Mouse (Mus musculus) small intestine, adult 2 months (tissue): ENCODE measurements at regions not wholly inside any gene's neighbourhood (a gene's known extent, or its start where the extent isn't known, plus 50 kb on each side); places are given as distances from the start of the nearest gene placed in this dataset.

Experiments
- H3K27ac ChIP-seq: fragments of 200-500 bp; 2 replicates; pipeline ENCODE4 v1.5.1; 2012; ENCODE audit warnings: low read depth, low read length, control low read depth, inconsistent platforms; ENCODE audit not compliant: insufficient read depth
- H3K27me3 ChIP-seq: fragments of 200-500 bp; 2 replicates; pipeline ENCODE4 v1.6.1; 2012; ENCODE audit warnings: mild to moderate bottlenecking, moderate library complexity, low read length, inconsistent platforms; ENCODE audit not compliant: control insufficient read depth, insufficient read depth
- H3K36me3 ChIP-seq: fragments of 200-500 bp; 2 replicates; pipeline ENCODE4 v1.6.1; 2012; ENCODE audit warnings: mild to moderate bottlenecking, low read length, control low read depth, inconsistent platforms; ENCODE audit not compliant: control insufficient read depth, insufficient read depth
- H3K4me1 ChIP-seq: fragments of 200-500 bp; 2 replicates; pipeline ENCODE4 v1.6.1; 2012; ENCODE audit warnings: low read length, inconsistent platforms, mixed read lengths; ENCODE audit not compliant: control insufficient read depth, insufficient read depth, insufficient read length
- H3K4me3 ChIP-seq: fragments of 200-500 bp; 2 replicates; pipeline ENCODE4 v1.5.1; 2012; ENCODE audit warnings: low read depth, mild to moderate bottlenecking, control low read depth, inconsistent platforms, low read length, moderate library complexity
- CTCF ChIP-seq: fragments of 200-500 bp; IDR thresholded peaks from 2 replicates; pipeline ENCODE4 v1.5.1; 2012; ENCODE audit warnings: low read depth, mild to moderate bottlenecking, control low read depth, inconsistent platforms, low read length, moderate library complexity, mixed read lengths; ENCODE audit not compliant: insufficient replicate concordance, insufficient read length; ENCODE audit errors: extremely low read depth
- POLR2A ChIP-seq: fragments of 200-500 bp; IDR thresholded peaks from 2 replicates; pipeline ENCODE4 v1.6.1; 2012; ENCODE audit warnings: low read depth, mild to moderate bottlenecking, control low read depth, inconsistent platforms, low read length, moderate library complexity
- WGBS: fragments of 180-500 bp; shearing (Covaris S2); methylation state at CpG from one replicate; pipeline ENCODE4 v1.1.7; 2018; 5-methylcytosine and 5-hydroxymethylcytosine counted together

DNA sequence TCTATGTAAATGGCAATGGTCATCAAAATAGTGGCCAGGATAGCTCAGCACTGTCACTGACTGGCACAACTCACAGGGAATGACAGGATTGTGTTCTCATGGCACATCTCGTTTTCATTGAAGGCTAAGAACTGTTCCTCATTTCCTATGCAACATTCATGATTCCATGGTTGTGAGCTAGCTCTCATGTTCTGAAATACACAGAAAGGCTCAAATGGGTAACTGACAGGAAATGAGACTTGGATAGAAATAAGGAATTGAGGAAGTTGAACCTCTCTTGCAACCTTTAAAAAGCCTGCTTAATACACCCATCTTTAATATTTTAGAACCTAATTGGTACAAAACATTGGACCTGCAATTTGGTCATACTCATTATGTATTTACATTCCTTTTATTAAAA lies 249.1 kb upstream of the Gm10192 start:
- WGBS: 77% methylated on average over 1 of the region's 1 CpGs

DNA sequence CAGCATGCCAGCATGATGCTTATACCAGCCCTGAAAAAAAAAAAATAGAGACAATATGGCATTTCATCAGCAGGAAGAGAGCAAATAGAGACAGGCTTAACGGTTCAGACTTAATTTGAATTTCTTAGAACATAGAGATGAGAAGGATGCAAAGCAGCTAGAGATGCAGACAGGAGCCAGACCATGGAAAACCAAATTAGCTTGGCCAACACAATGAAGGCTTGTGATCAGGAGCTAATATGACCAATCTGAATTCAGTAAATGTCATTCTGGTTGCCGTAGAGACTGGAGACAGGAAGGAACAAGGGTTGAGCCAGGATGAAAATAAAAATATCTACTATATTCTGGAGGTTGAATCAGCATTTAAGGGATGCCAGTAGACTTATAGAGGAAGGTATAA lies 248.3 kb upstream of the Gm10192 start:
- 79% methylated on average over 2 of the region's 2 CpGs for WGBS
- H3K27ac ChIP-seq: no peak overlapping the region
- H3K36me3 ChIP-seq: no peaks in the 10 kb centered on the region
- no peaks in the 10 kb centered on the region for H3K27me3 ChIP-seq
- H3K4me3 ChIP-seq: no peak overlapping the region
- H3K4me1 ChIP-seq: no peaks in the 10 kb centered on the region
- TF ChIP-seq POLR2A: no peak
- no peak for TF ChIP-seq CTCF

More for the DNA sequence above, 249.1 kb upstream of the Gm10192 start:
- TF ChIP-seq POLR2A: no peak
- no peak for TF ChIP-seq CTCF
- Histone ChIP-seq H3K36me3 (no peaks in the 10 kb centered on the region), H3K4me3 (no peak overlapping the region), H3K27me3 (no peaks in the 10 kb centered on the region), H3K4me1 (no peaks in the 10 kb centered on the region), H3K27ac (no peak overlapping the region)

DNA sequence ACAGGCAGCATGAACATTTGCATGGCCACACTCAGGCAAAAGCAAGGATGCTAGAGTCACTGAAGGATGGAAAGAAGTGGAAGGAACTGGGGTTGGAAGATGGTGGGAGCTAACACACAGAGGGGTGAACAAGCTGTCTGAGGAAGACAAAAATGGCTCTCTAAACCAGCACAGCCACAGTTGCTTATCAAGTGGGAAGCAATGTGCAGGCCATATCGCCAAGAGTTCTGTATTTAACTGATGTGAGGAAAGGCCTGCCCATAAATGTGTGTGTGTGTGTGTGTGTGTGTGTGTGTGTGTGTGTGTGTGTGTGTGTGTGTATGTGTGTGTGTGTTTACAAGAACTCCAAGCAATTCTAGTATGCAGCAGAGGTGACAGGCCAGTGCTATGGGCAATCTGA lies 236.9 kb upstream of the Gm10192 start:
- Histone ChIP-seq H3K36me3 (no peaks in the 10 kb centered on the region), H3K27ac (no peak overlapping the region), H3K27me3 (no peaks in the 10 kb centered on the region), H3K4me1 (no peaks in the 10 kb centered on the region), H3K4me3 (no peak overlapping the region)
- no peak for TF ChIP-seq CTCF
- TF ChIP-seq POLR2A: no peak
- WGBS: 85% methylated on average over 1 of the region's 1 CpGs

DNA sequence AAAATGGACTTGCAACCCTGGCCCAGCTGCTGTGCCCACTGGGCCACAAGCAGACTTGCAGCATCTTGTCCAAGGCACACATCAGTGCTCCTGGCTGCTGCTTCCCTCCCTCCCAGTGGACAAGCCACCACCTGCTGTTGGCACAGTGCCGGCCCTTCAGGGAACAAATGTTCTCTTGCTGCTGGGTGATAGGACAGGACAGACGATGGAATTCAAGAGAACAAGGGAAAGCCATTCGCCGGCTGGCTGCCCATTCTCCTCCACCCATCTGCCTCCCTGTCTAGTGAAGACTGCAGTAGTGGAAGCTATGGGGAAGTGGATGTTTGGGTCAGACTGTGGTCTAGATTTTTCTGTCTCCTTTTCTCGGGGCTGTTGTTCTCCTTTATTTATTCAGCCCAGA lies 235.7 kb upstream of the Gm10192 start:
- TF ChIP-seq CTCF (no peak), POLR2A (no peak)
- Histone ChIP-seq H3K27me3 (no peaks in the 10 kb centered on the region), H3K4me1 (no peaks in the 10 kb centered on the region), H3K36me3 (no peaks in the 10 kb centered on the region), H3K27ac (no peak overlapping the region), H3K4me3 (no peak overlapping the region)
- whole genome bisulfite sequencing: 10% methylated on average over 5 of the region's 5 CpGs

DNA sequence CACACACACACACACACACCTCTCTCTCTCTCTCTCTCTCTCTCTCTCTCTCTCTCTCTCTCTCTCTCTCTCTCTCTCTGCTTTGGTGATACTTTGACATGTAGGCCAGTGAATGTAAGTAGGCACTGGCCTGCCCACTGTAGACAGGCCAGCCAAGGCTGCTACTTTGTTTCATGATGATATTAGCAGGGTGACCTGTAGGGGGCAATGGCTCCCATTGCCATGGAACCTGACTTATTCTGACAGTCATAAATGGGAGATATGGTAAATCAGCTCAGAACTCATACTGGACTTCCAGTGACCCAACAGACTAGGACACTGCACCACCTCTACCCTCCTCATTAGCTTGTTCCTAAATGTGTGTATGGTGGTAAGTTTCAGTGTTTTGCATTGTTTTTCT lies 235.0 kb upstream of the Gm10192 start:
- Histone ChIP-seq H3K4me3 (no peak overlapping the region), H3K36me3 (no peaks in the 10 kb centered on the region), H3K27ac (no peak overlapping the region), H3K4me1 (no peaks in the 10 kb centered on the region), H3K27me3 (no peaks in the 10 kb centered on the region)
- TF ChIP-seq CTCF (no peak), POLR2A (no peak)

DNA sequence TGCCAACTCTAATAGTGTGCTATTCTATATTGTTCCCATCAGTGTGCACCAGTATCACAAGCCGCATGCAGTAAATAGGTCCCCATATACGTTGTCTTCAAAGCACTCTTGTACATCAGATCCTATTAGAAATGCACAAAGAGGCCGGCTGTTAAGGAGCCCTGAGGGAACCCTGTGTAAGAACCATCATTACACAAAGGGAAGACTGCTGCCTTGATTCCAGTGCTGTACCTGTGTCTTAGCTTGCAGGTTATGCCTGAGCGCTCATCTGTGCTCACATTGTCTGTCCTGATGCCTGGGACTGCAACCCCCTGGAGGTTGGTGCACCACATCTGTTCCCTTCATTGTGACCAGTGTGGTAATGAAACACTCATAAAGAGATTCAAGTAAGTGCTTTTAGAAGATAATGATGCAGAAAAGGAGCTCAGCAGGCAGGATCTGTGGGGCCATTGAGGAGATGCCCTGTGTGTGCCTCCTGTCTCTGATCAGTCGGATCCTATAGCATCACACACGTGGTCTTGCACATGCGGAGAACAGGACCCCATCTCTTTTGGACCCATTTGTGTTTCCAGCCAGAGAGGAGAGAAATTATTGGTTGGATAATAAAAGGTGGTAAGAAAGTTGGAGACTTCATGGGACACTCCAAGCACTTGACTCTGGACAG lies 225.8 kb upstream of the Gm10192 start:
- Histone ChIP-seq H3K4me3 (no peak overlapping the region), H3K4me1 (no peaks in the 10 kb centered on the region), H3K36me3 (no peaks in the 10 kb centered on the region), H3K27ac (no peak overlapping the region), H3K27me3 (no peaks in the 10 kb centered on the region)
- WGBS: 89% methylated on average over 7 of the region's 7 CpGs
- TF ChIP-seq CTCF (no peak), POLR2A (no peak)

DNA sequence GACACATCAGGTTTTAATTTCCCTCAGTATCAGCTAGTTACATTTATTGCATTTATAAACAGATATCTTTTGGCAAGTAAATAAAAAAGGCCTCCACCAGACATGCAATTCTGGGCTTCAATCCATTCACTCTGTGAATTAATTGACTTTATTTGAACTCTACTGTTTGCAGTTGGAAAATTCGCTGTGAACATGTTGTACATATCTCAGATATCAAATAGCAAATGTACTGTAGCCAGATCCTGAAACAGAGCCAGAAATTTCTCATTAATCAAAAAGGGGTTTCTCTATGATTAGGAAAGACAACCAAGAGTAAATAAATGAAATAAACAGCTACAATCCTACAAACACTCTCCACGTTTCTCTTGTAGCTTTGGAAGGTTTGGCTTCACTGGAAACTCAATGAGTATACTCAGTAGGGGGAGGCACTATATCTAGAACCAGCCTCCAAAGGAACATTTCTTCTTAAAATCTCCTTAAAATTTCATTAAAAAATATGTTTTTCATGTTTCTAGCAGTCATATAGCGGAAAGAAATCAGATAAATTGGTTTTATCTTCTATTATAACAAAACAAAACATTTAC lies 211.8 kb upstream of the Gm10192 start:
- no peaks in the 10 kb centered on the region for H3K27me3 ChIP-seq
- no peak overlapping the region for H3K4me3 ChIP-seq
- TF ChIP-seq POLR2A (no peak), CTCF (no peak)
- no peaks in the 10 kb centered on the region for H3K4me1 ChIP-seq
- WGBS: 56% methylated on average over 3 of the region's 3 CpGs
- no peak overlapping the region for H3K27ac ChIP-seq
- no peaks in the 10 kb centered on the region for H3K36me3 ChIP-seq
